Mouse (Mus musculus): ENCODE data around the gene Slc11a1.

The Slc11a1 gene

GRCm38 (mm10) chr1:74353453-74354229, 21.4 kb upstream of the Slc11a1 start:
- no peak for DNase-seq (ENCODE audit: low read depth, low spot score)

- no peak for DNase-seq (ENCODE audit: low read depth, low spot score)
Observed at GRCm38 (mm10) chr1:74357531-74357930, 17.5 kb upstream of the Slc11a1 start.

- DNase-seq (ENCODE audit: low read depth, low spot score), result no peak
Observed at GRCm38 (mm10) chr1:74359952-74360517, 15.0 kb upstream of the Slc11a1 start.

- DNase-seq (ENCODE audit: low read depth, low spot score), result peak; percentile 68
Observed at GRCm38 (mm10) chr1:74361812-74362211, 13.2 kb upstream of the Slc11a1 start, which contains the start of gene Catip. Catip (plus strand) TSS chr1:74362108.

GRCm38 (mm10) chr1:74362325-74363229, 12.4 kb upstream of the Slc11a1 start:
- no peak for DNase-seq (ENCODE audit: low read depth, low spot score)

GRCm38 (mm10) chr1:74363437-74363836, 11.6 kb upstream of the Slc11a1 start:
- DNase-seq (ENCODE audit: low read depth, low spot score), result no peak

GRCm38 (mm10) chr1:74364270-74364669, 10.7 kb upstream of the Slc11a1 start:
- no peak for DNase-seq (ENCODE audit: low read depth, low spot score)

- DNase-seq (ENCODE audit: low read depth, low spot score), result no peak
Observed at GRCm38 (mm10) chr1:74367886-74368645, 6.9 kb upstream of the Slc11a1 start.

GRCm38 (mm10) chr1:74370040-74370439, 5.0 kb upstream of the Slc11a1 start:
- no peak for DNase-seq (ENCODE audit: low read depth, low spot score)

- no peak for DNase-seq (ENCODE audit: low read depth, low spot score)
Observed at GRCm38 (mm10) chr1:74373372-74373771, 1.6 kb upstream of the Slc11a1 start.

GRCm38 (mm10) chr1:74375561-74375960, 566 bp downstream of the Slc11a1 start:
- no peak for DNase-seq (ENCODE audit: low read depth, low spot score)

GRCm38 (mm10) chr1:74376396-74376795, 1.4 kb downstream of the Slc11a1 start:
- DNase-seq (ENCODE audit: low read depth, low spot score), result no peak

GRCm38 (mm10) chr1:74379058-74379504, 4.1 kb downstream of the Slc11a1 start:
- no peak for DNase-seq (ENCODE audit: low read depth, low spot score)

- DNase-seq (ENCODE audit: low read depth, low spot score), result no peak
Observed at GRCm38 (mm10) chr1:74380484-74380883, 5.5 kb downstream of the Slc11a1 start.

GRCm38 (mm10) chr1:74381588-74382021, 6.6 kb downstream of the Slc11a1 start:
- no peak for DNase-seq (ENCODE audit: low read depth, low spot score)

- no peak for DNase-seq (ENCODE audit: low read depth, low spot score)
Observed at GRCm38 (mm10) chr1:74383385-74383784, 8.4 kb downstream of the Slc11a1 start.

GRCm38 (mm10) chr1:74384525-74384924, 9.5 kb downstream of the Slc11a1 start:
- DNase-seq (ENCODE audit: low read depth, low spot score), result no peak

- DNase-seq (ENCODE audit: low read depth, low spot score), result no peak
Observed at GRCm38 (mm10) chr1:74385064-74385463, 10.1 kb downstream of the Slc11a1 start.

GRCm38 (mm10) chr1:74385531-74385930, 10.5 kb downstream of the Slc11a1 start:
- DNase-seq (ENCODE audit: low read depth, low spot score), result no peak

- no peak for DNase-seq (ENCODE audit: low read depth, low spot score)
Observed at GRCm38 (mm10) chr1:74386363-74386713, 11.3 kb downstream of the Slc11a1 start.

- DNase-seq (ENCODE audit: low read depth, low spot score), result peak; percentile 87
Observed at GRCm38 (mm10) chr1:74386714-74387385, 11.9 kb downstream of the Slc11a1 start.

All from brain, embryonic 18.5 days (tissue).